Mouse (Mus musculus): ENCODE measurements around the gene Sox1.
A peak's percentile ranks its signal among the peaks of the same experiment; 100 is the strongest.

The Sox1 gene

DNA sequence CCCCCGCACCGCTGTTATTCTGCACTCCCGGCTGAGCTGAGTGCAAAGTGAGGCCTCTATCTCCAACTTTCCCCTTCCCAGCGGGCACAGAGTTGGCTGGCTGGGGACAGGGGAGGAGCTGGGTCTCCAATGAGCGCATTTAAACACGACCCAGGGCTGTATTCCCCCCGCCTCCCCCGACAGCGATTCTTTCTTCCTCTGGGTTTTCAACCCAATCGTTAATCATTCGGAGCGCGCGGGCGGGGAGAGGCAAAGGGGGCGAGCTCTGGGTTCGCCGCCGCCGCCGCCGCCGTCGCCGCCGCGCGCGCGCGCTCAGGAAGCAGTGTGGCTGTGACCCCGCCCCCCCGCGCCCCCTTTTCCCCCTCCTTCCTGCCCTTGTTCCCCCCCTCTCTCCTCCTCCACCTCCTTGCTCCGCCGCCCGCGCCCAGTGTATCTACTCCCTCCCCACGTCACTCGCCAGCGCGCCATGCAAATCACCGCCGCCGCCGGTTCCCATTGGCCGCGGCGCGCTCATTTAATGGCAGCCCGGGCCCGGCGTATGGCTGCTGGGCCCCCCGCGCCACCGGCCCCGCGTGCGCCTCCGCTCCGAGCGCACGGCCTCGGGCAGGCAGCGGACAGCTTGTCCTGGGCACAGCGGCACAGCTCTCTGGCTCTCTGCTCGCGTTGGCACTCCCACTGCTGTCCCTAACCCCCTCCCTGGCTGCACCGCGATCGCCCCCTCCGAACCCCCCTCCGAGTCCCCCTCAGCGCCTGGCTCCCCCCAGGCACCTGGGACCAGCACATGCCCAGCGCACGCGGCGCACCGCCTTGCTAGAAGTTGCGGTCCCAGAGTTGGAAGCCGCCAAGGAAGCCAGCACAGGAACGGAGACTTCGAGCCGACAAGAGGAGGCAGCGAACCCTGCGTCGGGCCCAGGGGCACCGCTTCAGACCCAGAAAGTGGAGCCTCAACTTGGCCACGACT, at the start of gene Sox1:
TSS of gene Sox1 (plus strand) at position 225 of the 961 bp plus-strand sequence.
- peak; percentile 95 for DNase-seq

DNA sequence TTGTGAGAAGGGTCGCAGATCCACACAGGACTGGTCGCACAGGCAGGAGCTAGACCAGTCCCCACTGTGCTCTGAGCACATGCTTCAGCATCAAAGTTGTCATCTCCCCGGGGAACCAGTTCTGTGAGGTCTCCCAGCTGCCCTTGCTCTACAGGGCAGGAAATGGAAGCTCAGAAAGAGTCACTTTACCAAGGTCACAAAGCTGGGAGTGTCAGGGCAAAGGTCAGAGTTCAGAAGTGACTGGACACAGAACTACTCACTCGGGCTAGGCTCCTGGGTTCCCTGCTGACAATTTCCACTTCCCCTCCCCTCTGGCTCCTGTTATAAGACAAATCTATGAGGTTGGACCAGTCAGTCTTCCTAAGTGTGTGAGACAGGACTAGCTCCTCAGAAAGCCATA, 49.2 kb upstream of the Sox1 start:
- no peak for DNase-seq

- DNase-seq, result no peak
Measured at GRCm38 (mm10) chr8:12346870-12347269, 48.2 kb upstream of the Sox1 start.

- no peak for DNase-seq
Measured at GRCm38 (mm10) chr8:12348306-12348705, 46.8 kb upstream of the Sox1 start.

GRCm38 (mm10) chr8:12349591-12349990, 45.5 kb upstream of the Sox1 start:
- DNase-seq, result no peak

DNA sequence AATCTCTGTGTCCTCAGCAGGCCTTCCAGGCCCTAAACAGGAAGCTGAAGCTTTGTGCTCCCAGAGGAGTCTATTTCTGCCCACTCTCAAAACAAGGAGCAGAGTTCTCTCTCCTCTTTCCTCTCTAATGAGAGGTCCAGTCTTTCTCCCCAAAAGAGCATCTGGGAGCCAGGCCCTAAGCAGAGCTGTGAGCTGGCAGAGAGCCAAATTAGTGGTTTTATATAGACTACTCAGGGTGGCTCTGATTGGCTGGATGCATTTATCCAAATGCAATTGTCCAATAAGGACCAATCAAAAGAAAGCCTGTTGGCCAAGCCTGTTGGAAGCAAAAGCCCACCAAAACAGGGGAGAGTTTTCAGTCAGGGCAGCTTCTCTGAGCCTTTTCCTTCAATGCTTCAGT, 44.0 kb upstream of the Sox1 start:
- no peak for DNase-seq

DNA sequence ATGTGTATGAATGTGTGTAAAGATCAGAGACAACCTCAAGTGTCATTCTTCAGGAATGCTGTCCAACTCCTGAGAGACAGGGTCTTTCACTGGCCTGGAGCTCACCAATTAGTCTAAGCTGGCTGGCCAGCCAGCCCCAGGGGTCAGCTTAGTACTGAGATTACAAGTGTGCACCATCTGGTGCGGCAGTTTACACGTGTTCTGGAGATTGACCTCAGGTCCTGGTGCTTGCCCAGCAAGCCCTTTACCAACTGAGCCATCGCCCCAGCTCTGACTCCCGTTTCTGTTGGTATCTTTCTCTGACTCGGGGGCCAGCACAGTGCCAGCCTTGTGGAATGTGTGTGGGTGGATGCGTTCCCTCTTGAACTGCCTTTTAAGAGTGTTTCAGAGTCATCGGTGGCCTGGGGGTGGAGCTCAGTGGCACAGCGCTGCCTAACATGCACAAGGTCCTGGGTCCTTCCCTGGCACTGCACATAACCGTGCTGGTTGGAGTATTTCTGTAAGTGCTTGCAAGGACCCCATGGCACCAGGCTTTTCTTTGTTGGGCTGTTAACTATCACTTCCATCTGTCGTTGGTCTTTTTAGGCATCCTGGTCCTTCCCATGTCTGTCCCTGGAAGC, 40.6 kb upstream of the Sox1 start:
- DNase-seq, result peak; percentile 25

- DNase-seq, result no peak
Measured at GRCm38 (mm10) chr8:12368161-12368560, 26.9 kb upstream of the Sox1 start.

- DNase-seq, result no peak
Measured at GRCm38 (mm10) chr8:12368856-12369255, 26.2 kb upstream of the Sox1 start.

DNA sequence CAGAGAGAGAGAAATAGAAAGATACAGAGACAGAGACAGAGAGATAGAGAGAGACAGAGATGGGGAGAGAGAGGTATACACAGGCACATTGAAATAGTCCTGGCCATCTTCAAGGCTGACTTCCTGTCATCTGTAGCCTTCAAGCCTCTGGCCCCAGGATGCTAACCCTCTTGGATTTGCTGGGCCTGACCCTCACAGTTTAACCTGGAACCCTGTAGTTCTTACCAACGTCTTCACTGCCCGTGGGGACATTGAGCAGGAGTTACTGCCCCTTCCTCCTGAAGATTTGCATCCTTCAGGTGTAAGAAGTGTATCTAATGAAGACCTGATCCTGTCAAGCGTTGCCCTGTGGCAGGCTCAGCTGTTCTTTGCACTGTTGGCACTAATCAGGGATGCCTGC, 14.0 kb upstream of the Sox1 start:
- no peak for DNase-seq

DNA sequence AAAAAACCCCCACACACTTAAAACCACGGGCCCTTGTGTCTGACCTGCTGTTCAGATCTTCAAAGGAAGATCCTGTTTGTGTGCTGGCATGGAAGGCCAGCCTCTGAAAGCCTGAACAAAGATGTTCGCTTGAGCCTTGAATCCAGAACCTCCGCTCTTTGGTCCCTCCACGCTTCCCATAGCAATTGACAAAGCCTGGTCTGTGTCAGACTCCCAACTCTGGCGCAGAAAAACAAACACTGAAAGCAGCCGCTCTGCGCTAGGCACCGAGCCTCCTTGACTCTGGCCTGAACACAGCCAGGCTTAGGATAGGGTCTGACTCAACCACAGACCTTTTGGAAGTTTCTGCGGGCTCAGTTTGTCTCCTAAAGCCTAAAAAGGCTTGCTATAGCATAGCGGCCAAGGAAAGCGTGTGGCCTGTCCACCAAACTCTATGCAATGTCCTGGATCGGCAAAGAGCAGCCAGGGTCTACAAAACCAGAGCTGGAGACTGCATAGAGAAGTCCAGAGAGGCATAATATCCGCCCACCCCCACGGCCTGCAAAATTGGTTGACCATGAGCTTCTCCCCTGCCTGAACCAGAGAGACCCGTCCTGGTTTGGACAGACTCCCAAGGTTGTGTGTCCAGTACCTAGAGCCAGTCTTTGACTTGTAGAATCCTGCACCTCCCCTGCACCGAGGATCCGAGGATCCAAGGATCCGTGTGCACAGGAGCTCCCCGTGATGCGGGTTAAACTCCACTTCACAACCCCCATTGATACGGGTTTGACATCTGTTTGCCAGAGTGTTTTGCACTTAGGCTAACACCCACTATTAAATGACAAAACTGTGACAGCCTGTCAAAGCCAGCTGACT, 12.2 kb upstream of the Sox1 start:
- peak; percentile 48 for DNase-seq

GRCm38 (mm10) chr8:12383979-12384890, 10.9 kb upstream of the Sox1 start:
- DNase-seq, result peak; percentile 69

DNA sequence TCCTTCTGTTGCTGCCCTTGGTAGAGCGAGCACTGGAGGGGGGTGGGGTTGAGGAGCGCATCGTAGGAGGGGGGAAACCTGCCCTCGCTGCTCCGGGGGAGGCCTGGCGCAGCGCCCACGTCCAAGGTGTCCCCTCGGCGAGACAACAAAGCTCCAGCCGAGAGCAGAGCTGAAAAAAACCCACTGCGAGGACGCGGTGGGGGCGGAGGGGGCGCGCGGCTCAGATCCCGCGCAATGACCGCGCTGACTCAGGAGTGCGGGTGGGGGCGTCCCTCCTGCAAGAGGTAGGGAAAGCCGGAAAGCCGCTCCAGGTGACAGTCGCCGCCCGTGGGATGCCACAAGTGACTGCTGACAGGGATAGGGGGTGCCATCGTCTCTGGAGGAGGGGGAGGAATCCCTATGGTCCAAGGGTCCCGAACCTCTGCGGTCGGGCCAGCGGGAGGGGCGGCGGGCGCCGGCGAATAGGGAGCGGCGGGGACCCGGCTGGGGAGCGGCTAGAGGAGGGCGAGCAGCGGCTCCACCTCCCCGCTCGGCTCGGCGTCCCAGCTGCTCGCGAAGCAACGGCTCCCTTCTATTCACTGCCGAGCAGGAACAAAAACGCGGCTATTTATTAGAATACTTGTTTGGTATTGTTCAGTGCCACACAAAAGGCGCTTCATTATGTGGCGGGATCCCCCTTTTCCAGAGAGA, 10.0 kb upstream of the Sox1 start:
- DNase-seq, result peak; percentile 70

GRCm38 (mm10) chr8:12385686-12386488, 9.2 kb upstream of the Sox1 start:
- DNase-seq, result peak; percentile 48

- peak; percentile 50 for DNase-seq
Measured at GRCm38 (mm10) chr8:12386530-12387222, 8.4 kb upstream of the Sox1 start.

GRCm38 (mm10) chr8:12387223-12387860, 7.8 kb upstream of the Sox1 start:
- DNase-seq, result peak; percentile 18

DNA sequence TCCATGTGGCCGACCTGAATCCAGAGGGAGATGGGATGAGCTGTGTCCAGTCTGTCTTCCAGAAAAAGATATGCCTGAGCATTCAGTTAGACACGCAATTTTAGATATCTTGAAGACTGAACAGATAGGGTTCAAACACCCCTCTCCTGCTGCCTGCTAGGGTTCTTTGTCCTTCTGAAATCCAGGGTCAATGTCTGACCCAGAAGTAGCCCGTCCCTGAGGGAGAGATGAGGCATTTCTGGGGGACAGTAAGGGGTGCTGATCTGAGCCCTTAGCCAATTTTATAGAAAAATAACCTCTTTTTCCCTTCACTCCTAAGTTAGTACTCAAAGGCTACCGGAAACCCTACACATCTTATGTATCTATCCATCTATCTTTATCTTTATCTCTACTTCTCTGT, 7.2 kb upstream of the Sox1 start:
- no peak for DNase-seq

- peak; percentile 48 for DNase-seq
Measured at GRCm38 (mm10) chr8:12388390-12389115, 6.5 kb upstream of the Sox1 start.

GRCm38 (mm10) chr8:12389116-12389471, 6.0 kb upstream of the Sox1 start:
- DNase-seq, result peak; percentile 41
